Mouse (Mus musculus) T-cell, adult 66 days (primary cell): ENCODE measurements around the gene Fkbp1b. TPM values are rescaled to one million over a fixed set of nuclear protein-coding genes. Genes with fewer than 3 reads are reported as not detected.

Experiments
- total RNA-seq, 2 experiments: library from RNA; stranded (reverse); gene quantifications; 3 replicates in 1 of 2; 4 replicates in 1 of 2; pipeline ENCODE4 v1.2.4; 2023

Fkbp1b gene
- not detected for total RNA-seq

DNA sequence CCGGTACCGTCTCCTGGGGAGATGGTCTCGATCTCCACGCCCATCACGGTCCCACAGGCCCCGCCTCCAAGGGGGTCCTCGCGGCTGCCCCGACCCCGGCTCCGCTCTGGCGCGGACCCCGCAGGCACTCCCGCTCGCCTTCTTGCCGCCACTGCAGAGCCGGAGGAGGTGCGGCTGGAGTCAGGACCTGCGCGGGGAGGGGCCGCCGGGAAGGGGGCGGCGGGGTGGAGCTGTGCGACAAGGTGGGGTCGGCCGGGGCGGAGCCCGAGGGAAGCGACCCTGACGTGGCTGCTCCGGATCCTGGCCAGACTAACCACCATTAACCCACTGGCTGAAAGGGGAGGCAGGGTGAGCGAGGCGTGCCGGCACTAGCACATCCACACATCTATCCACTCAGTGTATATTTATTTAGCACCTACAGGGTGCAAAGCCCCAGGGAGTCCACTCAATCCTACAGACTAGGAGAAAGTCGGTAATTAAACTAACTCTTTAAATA, at the start of gene Fkbp1b:
Fkbp1b (minus strand) TSS at position 200 of the 496 bp plus-strand sequence.

GRCm38 (mm10) chr12:4874161-4874927, 33.0 kb upstream of the Fkbp1b start, which contains the start of gene Mfsd2b:
Gene Mfsd2b (minus strand): TSS chr12:4874359.

GRCm38 (mm10) chr12:4842890-4843597, 1.7 kb upstream of the Fkbp1b start, which contains the start of gene Wdcp:
Gene Wdcp (plus strand): TSS chr12:4843303.

DNA sequence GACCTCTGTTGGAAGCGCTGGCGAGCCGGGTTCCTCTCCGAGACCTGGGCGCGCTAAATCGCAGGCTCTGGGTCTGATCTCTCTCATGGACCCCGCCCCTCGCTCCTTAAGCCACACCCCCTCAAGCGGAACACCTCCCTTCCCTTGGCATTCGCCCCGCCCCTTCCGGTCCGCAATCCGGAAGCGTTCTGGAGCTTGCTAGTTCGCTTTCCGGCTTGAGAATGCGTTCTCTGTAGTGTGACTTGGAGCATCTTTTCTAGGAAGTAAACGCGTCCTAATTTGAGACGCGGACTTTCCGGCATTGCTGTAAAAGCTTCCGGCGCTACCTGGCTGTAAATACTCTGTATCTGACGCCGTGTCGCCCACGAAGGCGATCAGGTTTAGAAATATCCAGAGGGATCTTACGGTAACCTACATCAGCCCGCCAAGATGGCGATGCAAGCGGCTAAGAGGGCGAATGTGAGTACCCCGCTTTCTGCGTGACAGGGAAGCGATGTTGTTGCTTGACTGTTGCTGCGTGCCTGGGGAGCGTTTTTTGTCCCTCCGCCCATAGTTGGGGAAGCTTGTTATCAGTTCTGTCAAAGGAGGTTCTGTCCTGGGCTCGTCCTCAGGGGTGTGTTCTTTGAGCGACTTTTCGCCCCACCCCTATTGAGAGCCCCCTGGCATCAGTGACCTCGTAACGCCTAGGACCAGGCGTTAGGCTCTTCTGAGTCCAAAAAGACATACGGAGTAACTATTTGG, 23.9 kb downstream of the Fkbp1b start, which contains the start of gene Sf3b6:
Sf3b6 (plus strand) TSS at position 184 of the 741 bp plus-strand sequence.

Other genes starting within 250 kb of the Fkbp1b start
- 100 to 1,000 TPM; 210 to 225 TPM for gene Itsn2, start 249.0 kb downstream of the Fkbp1b start, total RNA-seq
- gene Gm3625, start 248.7 kb downstream of the Fkbp1b start, total RNA-seq = not detected
- under 1 TPM in 1 of 2 experiments, not detected in 1; 0.47 TPM for gene Fam228a, start 103.2 kb downstream of the Fkbp1b start, total RNA-seq
- 1 to 10 TPM in 1 of 2 experiments, under 1 TPM in 1; 0.92 to 1.9 TPM for gene Pfn4, start 72.6 kb downstream of the Fkbp1b start, total RNA-seq
- gene Fam228b, start 72.3 kb downstream of the Fkbp1b start, total RNA-seq = 1 to 10 TPM; 4.7 to 9.9 TPM
- 100 to 1,000 TPM; 148 to 169 TPM for gene Sf3b6, start 24.0 kb downstream of the Fkbp1b start, total RNA-seq
- 10 to 100 TPM; 17.1 to 19.4 TPM for gene Wdcp, start 1.7 kb upstream of the Fkbp1b start, total RNA-seq
- 10 to 100 TPM; 10.8 to 13.1 TPM for gene Mfsd2b, start 32.8 kb upstream of the Fkbp1b start, total RNA-seq
- gene Ubxn2a, start 66.1 kb upstream of the Fkbp1b start, total RNA-seq = 10 to 100 TPM; 27.1 to 27.7 TPM
- 10 to 100 TPM; 72.7 to 75.5 TPM for gene Atad2b, start 75.8 kb upstream of the Fkbp1b start, total RNA-seq